ENCODE assay signal across 31 mouse cellular contexts in genomic region chr6:138077681-138078439, GRCm38 (mm10). TPM values are rescaled to one million over a fixed set of nuclear protein-coding genes. Genes with fewer than 3 reads are reported as not detected.
"Had no signal": no experiment of that assay in that cellular context is flagged by ENCODE, and none has a peak within 500 bp of the region (broad histone marks: within the 10 kb centered on the region; RNA-seq: fewer than 3 reads in every experiment).

No protein-coding gene starts in this region.

- H3K9ac ChIP-seq: liver, embryonic 14.5 days; lung, embryonic 15.5 days; neural tube, embryonic 12.5 days; neural tube, embryonic 15.5 days had no signal

- H3K9me3 ChIP-seq: lung, embryonic 15.5 days; midbrain, embryonic 10.5 days; neural tube, embryonic 12.5 days; neural tube, embryonic 15.5 days had no signal

- H3K27ac ChIP-seq: kidney, postnatal 0 days; layer of hippocampus, adult 2 months; liver, embryonic 14.5 days; lung, embryonic 15.5 days; midbrain, embryonic 10.5 days; neural tube, embryonic 12.5 days; neural tube, embryonic 15.5 days had no signal

- H3K27me3 ChIP-seq: lung, embryonic 15.5 days; megakaryocyte, embryonic 14.5 days; neural tube, embryonic 12.5 days; neural tube, embryonic 15.5 days had no signal

- H3K4me2 ChIP-seq: liver, embryonic 11.5 days; lung, embryonic 15.5 days; neural tube, embryonic 12.5 days; neural tube, embryonic 15.5 days had no signal

- DNase-seq: kidney, adult 2 months; kidney, postnatal 25 days; layer of hippocampus, adult 9-11 months; lung, adult 18-20 months; lung, postnatal 10 days; lung, postnatal 36 days; midbrain, embryonic 14.5 days; right cerebral cortex, adult 18-20 months; right cerebral cortex, postnatal 14 days; right cerebral cortex, postnatal 4 days; spleen, adult 18-20 months; thymus, adult 2 months; thymus, postnatal 14 days; thymus, postnatal 4 days had no signal

- H3K4me3 ChIP-seq: layer of hippocampus, adult 2 months; lung, embryonic 15.5 days; megakaryocyte, embryonic 14.5 days; midbrain, embryonic 10.5 days; neural tube, embryonic 12.5 days; neural tube, embryonic 15.5 days had no signal

- H3K36me3 ChIP-seq: lung, embryonic 15.5 days; midbrain, embryonic 10.5 days; neural tube, embryonic 12.5 days; neural tube, embryonic 15.5 days had no signal

- H3K4me1 ChIP-seq: lung, embryonic 15.5 days; megakaryocyte, embryonic 14.5 days; midbrain, embryonic 10.5 days; neural tube, embryonic 12.5 days; neural tube, embryonic 15.5 days had no signal

RNA-seq across cellular contexts. Expression of gene Slc15a5, which starts 1.9 kb away (rescaled TPM):
- total RNA-seq: layer of hippocampus, adult 2 months; left cerebral cortex, adult 18-20 months; left cerebral cortex, postnatal 10 days; left cerebral cortex, postnatal 36 days had no signal
- polyA plus RNA-seq: intestine, embryonic 14.5 days; kidney, adult 2 months; kidney, embryonic 14.5 days; large intestine, adult 2 months; limb, embryonic 11.5 days; liver, embryonic 11.5 days; liver, embryonic 14.5 days; lung, embryonic 15.5 days; midbrain, embryonic 10.5 days; stomach, embryonic 16.5 days had no signal
